Mouse (Mus musculus) embryonic facial prominence, embryonic 13.5 days (tissue): ENCODE results near the gene Slc19a2. TPM values are rescaled to one million over a fixed set of nuclear protein-coding genes. Genes with fewer than 3 reads are reported as not detected.
"Not testable (repeated sequence)": the region's sequence is repeated elsewhere in the genome, so short reads cannot be mapped to it uniquely, and the experiment has no call there.

Experiments used
- ATAC-seq: fragments of 200-750 bp; cut with Nextera tagmentation; 2 replicates; pipeline ENCODE4 v1.8.0; 2017; ENCODE audit warnings: low read depth; ENCODE audit not compliant: insufficient number of reproducible peaks, insufficient read depth, low FRiP score, low TSS enrichment
- H3K27ac ChIP-seq: fragments of 300-500 bp; sonication (generic); 2 replicates; pipeline ENCODE4 v1.5.1; 2015; ENCODE audit warnings: moderate library complexity, mild to moderate bottlenecking, inconsistent platforms
- H3K27me3 ChIP-seq: fragments of 300-500 bp; sonication (generic); 2 replicates; pipeline ENCODE4 v1.6.1; 2015; ENCODE audit warnings: mild to moderate bottlenecking, inconsistent platforms
- H3K36me3 ChIP-seq: fragments of 300-500 bp; sonication (generic); 2 replicates; pipeline ENCODE4 v1.6.1; 2015; ENCODE audit warnings: mild to moderate bottlenecking, inconsistent platforms
- H3K4me1 ChIP-seq: fragments of 300-500 bp; sonication (generic); 2 replicates; pipeline ENCODE4 v1.6.1; 2015; ENCODE audit warnings: inconsistent platforms
- H3K4me2 ChIP-seq: fragments of 300-500 bp; sonication (generic); 2 replicates; pipeline ENCODE4 v1.6.1; 2015; ENCODE audit warnings: moderate library complexity, mild to moderate bottlenecking, inconsistent platforms
- H3K4me3 ChIP-seq: fragments of 300-500 bp; sonication (generic); 2 replicates; pipeline ENCODE4 v1.5.1; 2015; ENCODE audit warnings: mild to moderate bottlenecking, inconsistent platforms
- H3K9ac ChIP-seq: fragments of 300-500 bp; sonication (generic); 2 replicates; pipeline ENCODE4 v1.6.1; 2015; ENCODE audit warnings: mild to moderate bottlenecking, inconsistent platforms
- H3K9me3 ChIP-seq: fragments of 300-500 bp; sonication (generic); 2 replicates; pipeline ENCODE4 v1.6.1; 2016; ENCODE audit warnings: inconsistent platforms
- WGBS: fragments of 180-500 bp; shearing (Covaris S2); methylation state at CpG from one replicate; pipeline ENCODE4 v1.1.7; 2015; ENCODE audit warnings: mixed read lengths; 5-methylcytosine and 5-hydroxymethylcytosine counted together
- polyA plus RNA-seq: library from polyadenylated mRNA; unstranded; fragments of >200 nt; fragmentation: Nextera tagmentation; extraction: Ambion mirVana; gene quantifications from 2 replicates; pipeline ENCODE4 v1.2.1, GENCODE M21; 2015

Gene Slc19a2
- polyA plus RNA-seq, 1 experiment from 2014 or later: 6.7 TPM

DNA sequence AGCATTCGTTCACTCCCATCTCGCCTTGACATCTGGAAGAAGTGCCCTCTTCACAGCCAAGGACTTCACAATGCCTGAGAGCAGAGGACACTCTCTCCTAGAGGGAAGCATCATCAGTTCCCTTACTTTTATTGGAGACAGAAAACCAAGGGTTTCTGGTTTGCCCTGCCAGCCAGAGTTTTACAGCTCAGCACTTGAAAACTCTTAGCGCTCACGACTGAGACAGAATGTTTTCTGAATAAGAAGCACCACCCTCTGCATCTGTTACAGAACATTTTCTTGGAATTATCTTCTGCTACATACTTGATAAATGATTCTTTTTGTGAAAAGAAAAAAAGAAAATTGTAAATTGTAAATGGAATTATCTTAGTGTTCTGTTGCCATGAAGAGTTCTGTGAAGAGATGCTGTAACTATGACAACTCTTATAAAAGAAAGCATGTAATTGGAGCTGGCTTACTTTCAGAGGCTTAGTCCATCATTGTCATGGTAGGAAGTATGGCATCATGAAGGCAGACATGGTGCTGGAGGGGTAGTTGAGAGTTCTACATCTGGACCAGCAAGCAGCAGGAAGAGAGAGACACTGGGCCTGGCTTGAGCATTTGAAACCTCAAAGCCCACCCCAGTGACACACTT, 16.8 kb upstream of the Slc19a2 start:
- H3K4me2 ChIP-seq, H3K27ac ChIP-seq, H3K36me3 ChIP-seq, H3K4me1 ChIP-seq, H3K9me3 ChIP-seq, ATAC-seq, H3K9ac ChIP-seq, H3K4me3 ChIP-seq, H3K27me3 ChIP-seq: not testable (repeated sequence)
- 86% methylated on average over 2 of the region's 4 CpGs for WGBS

DNA sequence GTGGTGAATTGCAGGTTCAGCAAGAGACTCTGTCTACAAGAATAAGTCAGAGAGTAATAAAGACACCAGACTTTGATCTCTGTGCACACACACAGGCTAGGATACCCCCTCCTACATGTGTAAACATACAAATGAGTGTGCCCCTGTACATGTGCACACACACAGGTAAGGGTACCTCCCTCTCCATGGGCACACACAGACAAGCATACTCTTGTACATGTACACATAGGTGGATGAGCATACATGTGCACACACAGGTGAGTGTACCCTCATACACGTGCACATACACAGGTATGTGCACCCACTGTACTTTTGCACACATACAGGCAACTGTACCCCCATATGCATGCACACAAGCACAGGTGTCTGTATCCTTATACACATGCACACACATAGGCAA, 15.4 kb upstream of the Slc19a2 start:
- Histone ChIP-seq H3K27ac (no peak overlapping the region), H3K4me1 (no peaks in the 10 kb centered on the region), H3K9ac (no peak overlapping the region), H3K4me3 (no peak overlapping the region), H3K4me2 (no peak overlapping the region), H3K36me3 (no peaks in the 10 kb centered on the region), H3K9me3 (no peaks in the 10 kb centered on the region), H3K27me3 (no peaks in the 10 kb centered on the region)
- 85% methylated on average over 1 of the region's 1 CpGs for WGBS
- no peak for ATAC-seq

DNA sequence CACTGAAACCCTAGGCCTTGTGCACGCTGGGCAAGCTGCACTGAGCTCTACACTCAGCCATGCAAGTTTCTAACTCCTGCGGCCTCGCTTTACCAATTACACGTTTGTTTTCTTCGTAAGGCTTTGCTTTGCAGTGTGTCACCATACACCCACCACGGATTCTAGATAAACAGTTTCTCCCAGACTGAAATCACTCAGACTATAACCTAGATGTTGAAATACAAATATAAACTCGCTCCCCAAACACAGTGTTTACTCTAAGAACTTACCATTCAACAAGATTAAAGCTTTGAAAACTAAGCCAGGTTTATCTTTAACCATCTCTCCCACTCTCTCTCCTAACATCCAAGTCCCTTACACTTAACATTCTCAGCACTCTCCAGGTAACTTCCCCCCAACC, 13.8 kb upstream of the Slc19a2 start:
- Histone ChIP-seq H3K27ac (no peak overlapping the region), H3K36me3 (no peaks in the 10 kb centered on the region), H3K9me3 (no peaks in the 10 kb centered on the region), H3K9ac (no peak overlapping the region), H3K27me3 (no peaks in the 10 kb centered on the region), H3K4me3 (no peak overlapping the region), H3K4me1 (no peaks in the 10 kb centered on the region), H3K4me2 (no peak overlapping the region)
- 49% methylated on average over 7 of the region's 7 CpGs for WGBS
- ATAC-seq: no peak

DNA sequence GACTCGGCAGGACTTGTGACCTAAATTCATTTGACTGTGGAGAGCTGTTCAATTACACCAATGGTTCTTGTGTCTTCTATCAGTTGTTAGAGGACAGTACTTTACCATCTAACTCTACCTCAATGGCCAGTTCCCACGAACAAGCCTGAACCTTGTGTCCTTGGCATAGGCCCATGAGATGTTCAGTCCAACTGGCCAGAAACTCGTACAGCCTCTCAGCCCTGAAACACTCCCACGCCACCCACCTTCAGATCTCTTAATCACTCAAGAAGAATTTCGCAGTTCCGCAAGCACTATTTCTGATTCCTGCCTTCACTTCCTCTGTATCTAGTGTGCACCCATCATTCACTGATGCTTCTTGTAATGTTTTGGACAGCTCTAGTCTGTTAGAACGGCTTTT, 12.8 kb upstream of the Slc19a2 start:
- Histone ChIP-seq H3K4me3 (no peak overlapping the region), H3K4me1 (no peaks in the 10 kb centered on the region), H3K36me3 (no peaks in the 10 kb centered on the region), H3K9ac (no peak overlapping the region), H3K27ac (no peak overlapping the region), H3K27me3 (no peaks in the 10 kb centered on the region), H3K4me2 (no peak overlapping the region), H3K9me3 (no peaks in the 10 kb centered on the region)
- ATAC-seq: no peak
- 65% methylated on average over 7 of the region's 7 CpGs for WGBS

DNA sequence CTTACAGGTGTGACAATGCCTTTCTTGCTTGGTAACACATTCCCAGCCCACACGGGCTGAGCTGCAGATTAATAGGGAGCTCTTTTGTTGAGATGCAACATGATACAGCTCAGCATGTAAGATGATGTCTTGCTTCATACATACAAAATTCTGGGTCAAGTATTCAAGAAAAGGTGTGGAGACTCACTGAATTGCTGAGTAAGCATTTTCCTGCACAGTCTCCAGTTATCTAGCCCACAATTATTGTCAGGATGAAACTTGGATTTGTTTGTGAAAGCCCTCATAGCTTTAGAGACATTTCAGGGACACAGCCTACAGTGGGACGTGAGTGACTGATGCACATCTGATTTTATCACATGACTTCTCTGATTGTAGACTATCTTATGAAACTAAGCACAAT, 7.4 kb upstream of the Slc19a2 start:
- 78% methylated on average over 2 of the region's 2 CpGs for WGBS
- no peaks in the 10 kb centered on the region for H3K4me1 ChIP-seq

DNA sequence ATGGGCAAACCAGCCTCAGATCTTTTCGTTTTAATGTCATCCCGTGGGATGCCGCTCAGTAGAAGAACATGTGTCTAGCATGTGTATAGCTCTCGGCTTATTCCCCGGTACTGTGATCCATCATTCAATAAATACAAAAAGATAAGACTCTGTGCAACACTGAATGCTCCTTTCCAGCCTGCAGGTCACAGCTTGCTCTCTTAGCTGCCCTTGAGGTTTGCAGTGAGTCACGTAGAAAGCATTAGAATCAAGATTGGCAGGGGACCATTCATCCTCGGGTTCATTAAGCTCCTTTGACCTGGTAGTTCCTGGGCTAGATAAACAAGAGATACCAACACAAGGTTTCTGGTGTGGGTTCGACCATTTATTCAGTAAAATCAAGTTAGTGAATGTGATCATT, 6.0 kb upstream of the Slc19a2 start:
- ATAC-seq: no peak
- Histone ChIP-seq H3K4me3 (no peak overlapping the region), H3K27me3 (no peaks in the 10 kb centered on the region), H3K36me3 (no peaks in the 10 kb centered on the region), H3K9ac (no peak overlapping the region), H3K4me2 (no peak overlapping the region), H3K9me3 (no peaks in the 10 kb centered on the region), H3K4me1 (peaks cover 4% of the 10 kb centered on the region), H3K27ac (no peak overlapping the region)
- 49% methylated on average over 8 of the region's 8 CpGs for WGBS

More for the DNA sequence above, 7.4 kb upstream of the Slc19a2 start:
- Histone ChIP-seq H3K9me3 (no peaks in the 10 kb centered on the region), H3K4me2 (no peak overlapping the region), H3K27ac (no peak overlapping the region), H3K9ac (no peak overlapping the region), H3K4me3 (no peak overlapping the region), H3K27me3 (no peaks in the 10 kb centered on the region), H3K36me3 (no peaks in the 10 kb centered on the region)
- no peak for ATAC-seq

DNA sequence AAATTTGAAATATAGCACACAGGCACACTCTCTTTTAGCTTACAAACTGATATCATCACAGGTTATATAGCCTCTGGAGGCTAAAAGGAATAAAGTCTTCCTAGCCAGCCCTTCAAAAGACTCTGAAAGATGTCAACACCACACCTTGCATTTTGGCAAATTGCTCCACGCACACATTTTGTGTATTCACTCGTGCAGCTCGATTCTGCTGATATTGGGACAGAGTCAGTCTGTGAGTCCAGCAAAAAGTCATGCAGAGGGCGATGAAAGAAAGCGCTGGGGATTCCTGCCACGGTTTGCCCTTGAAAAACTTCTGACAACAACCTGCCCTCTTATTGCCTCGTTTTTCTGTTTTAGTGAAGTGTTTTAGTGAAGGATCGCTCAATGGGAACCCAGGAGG, 1.4 kb upstream of the Slc19a2 start:
- Histone ChIP-seq H3K27me3 (peaks cover 4% of the 10 kb centered on the region; the same call in 1 of the 2 replicates), H3K9me3 (no peaks in the 10 kb centered on the region), H3K4me2 (peak overlapping the region; percentile 78), H3K9ac (peak overlapping the region; percentile 74; the same call in 1 of the 2 replicates), H3K27ac (no peak overlapping the region), H3K4me3 (no peak overlapping the region), H3K4me1 (peaks cover 28% of the 10 kb centered on the region), H3K36me3 (no peaks in the 10 kb centered on the region)
- 44% methylated on average over 8 of the region's 8 CpGs for WGBS
- no peak for ATAC-seq

DNA sequence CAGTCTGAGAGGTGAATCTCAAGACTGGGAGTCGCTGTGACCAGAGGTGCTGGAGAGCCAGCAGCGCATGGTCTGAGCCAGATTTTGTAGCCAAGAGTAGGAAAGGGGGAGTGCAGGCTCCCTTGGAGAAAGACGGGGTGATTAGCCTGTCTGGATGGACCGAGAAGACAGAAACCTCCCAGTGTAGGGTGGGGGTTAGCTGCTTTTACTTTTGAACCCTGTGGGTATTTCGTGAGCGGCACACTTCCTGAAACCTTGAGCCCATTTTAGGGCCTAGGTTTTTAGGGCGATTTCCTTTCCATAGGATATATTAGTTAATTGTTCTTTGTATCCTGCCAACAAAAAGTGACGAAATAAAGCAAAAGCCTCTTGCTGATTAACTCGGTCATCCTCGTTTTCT, 875 bp upstream of the Slc19a2 start:
- peak overlapping the region; percentile 74 for H3K9ac ChIP-seq
- no peaks in the 10 kb centered on the region for H3K36me3 ChIP-seq
- no peak for ATAC-seq
- H3K27me3 ChIP-seq: peaks cover 4% of the 10 kb centered on the region; the same call in 1 of the 2 replicates
- H3K4me1 ChIP-seq: peaks cover 28% of the 10 kb centered on the region
- no peaks in the 10 kb centered on the region for H3K9me3 ChIP-seq
- 10% methylated on average over 10 of the region's 10 CpGs for WGBS
- H3K4me3 ChIP-seq: peak overlapping the region; percentile 81
- peak overlapping the region; percentile 78 for H3K4me2 ChIP-seq
- H3K27ac ChIP-seq: no peak overlapping the region

DNA sequence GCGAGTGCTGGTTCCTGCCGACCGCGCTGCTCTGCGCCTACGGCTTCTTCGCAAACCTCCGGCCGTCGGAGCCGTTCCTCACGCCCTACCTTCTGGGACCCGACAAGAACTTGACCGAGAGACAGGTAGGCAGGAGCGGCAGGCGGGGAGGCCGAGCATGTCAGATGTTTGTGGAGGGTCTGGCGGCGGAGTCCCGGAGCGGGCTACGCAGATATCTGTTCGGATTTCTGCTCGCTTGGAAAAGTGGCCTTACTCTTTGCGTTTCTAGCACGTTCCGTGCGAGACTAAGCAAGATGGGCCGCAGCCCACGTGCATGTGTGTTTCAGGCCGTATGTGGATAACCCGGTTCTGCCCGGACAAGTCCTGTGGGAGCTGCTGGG, 476 bp downstream of the Slc19a2 start:
- Histone ChIP-seq H3K9ac (peak overlapping the region; percentile 78), H3K4me3 (peak overlapping the region; percentile 81), H3K27me3 (peaks cover 4% of the 10 kb centered on the region; the same call in 1 of the 2 replicates), H3K4me1 (peaks cover 28% of the 10 kb centered on the region), H3K27ac (peak overlapping the region; percentile 28; the same call in 1 of the 2 replicates), H3K9me3 (no peaks in the 10 kb centered on the region), H3K36me3 (no peaks in the 10 kb centered on the region), H3K4me2 (peak overlapping the region; percentile 78)
- 0% methylated on average over 33 of the region's 33 CpGs for WGBS
- ATAC-seq: no peak; the same call in 1 of the 2 replicates

DNA sequence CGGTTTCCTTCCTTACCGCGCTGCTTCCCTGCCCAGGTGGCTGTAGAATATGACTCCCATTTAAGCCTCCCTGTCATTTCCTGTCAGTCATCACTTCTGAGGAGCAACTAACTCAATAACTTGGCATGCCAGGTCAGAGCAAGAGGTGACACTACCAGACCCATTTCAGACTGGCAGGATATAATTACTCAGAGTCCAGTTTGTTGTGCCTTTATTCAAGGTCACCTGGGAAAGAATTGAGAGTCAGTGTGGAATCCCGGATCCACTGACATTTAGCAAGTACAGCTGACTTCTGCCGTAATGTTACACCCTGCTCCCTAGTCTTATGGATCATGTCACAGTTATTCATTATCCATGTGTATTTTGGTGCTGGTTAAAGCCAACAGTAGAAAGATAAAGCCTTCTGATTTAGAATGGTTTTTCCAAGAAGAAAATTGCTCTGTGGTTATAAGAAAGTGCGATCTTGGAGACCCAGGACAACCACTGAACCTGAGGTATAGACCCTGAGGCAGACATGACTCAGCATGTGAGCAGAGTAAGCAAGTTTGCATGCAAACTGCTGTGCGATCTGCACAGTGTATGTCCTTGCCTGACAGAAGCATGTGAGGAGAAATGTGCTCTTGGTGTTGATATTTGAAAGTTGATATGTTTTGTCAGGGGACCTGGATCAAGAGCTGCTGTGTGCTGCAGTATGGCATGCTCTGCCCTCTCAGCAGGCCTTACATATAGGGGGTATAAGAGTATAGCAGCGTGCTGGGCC, 1.7 kb downstream of the Slc19a2 start:
- H3K4me1 ChIP-seq: peaks cover 28% of the 10 kb centered on the region
- no peak overlapping the region for H3K27ac ChIP-seq
- H3K36me3 ChIP-seq: no peaks in the 10 kb centered on the region
- H3K9ac ChIP-seq: 0 out of 2 replicates have a peak overlapping the region, but pooled peaks have one; percentile 78
- H3K4me2 ChIP-seq: peak overlapping the region; percentile 78
- ATAC-seq: no peak
- H3K27me3 ChIP-seq: peaks cover 4% of the 10 kb centered on the region; the same call in 1 of the 2 replicates
- whole genome bisulfite sequencing: 45% methylated on average over 8 of the region's 8 CpGs
- no peaks in the 10 kb centered on the region for H3K9me3 ChIP-seq
- H3K4me3 ChIP-seq: peak overlapping the region; percentile 81

DNA sequence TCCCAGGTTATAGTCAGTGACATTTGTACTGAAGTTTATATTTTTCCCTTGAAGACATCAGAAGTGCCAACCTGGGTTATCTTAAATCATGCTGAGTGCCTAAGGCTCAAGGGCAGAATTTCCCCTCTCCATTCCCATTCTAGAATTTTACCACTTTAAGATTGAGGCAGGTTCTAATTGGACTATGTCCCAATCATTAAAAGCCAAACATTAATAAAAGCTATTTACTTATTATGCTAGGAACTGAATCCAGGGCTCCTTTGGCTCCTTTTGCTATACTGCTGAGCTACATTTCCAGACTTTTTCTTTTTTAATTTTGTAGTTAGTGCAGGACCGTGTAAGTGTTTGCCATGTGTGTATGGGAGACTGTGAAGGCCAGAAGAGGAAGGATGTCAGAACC, 2.6 kb downstream of the Slc19a2 start:
- H3K36me3 ChIP-seq: no peaks in the 10 kb centered on the region
- H3K27me3 ChIP-seq: peaks cover 4% of the 10 kb centered on the region; the same call in 1 of the 2 replicates
- H3K9ac ChIP-seq: no peak overlapping the region
- H3K4me2 ChIP-seq: no peak overlapping the region
- 94% methylated on average over 1 of the region's 1 CpGs for WGBS
- no peaks in the 10 kb centered on the region for H3K9me3 ChIP-seq
- H3K27ac ChIP-seq: no peak overlapping the region
- no peak overlapping the region for H3K4me3 ChIP-seq
- ATAC-seq: no peak
- H3K4me1 ChIP-seq: peaks cover 28% of the 10 kb centered on the region

DNA sequence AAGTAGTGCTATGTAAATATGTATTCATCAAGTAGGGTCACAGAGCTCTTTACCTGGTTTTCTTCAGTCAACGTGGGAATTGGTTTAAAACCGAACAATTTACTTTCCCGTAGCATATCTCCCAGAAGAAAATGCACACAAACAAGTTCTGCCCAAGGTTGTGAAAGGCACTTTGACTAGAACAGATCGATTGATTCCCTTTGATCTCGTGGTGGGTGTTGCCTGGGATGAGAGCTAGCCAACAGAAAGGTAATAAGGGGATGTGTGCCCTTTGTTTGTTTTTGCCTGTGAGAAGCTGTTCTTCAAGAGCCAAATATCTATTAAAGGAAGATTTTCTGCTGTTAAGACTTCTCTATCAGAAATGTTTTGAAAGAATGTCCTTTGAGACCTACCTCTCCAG, 3.7 kb downstream of the Slc19a2 start:
- Histone ChIP-seq H3K27me3 (peaks cover 4% of the 10 kb centered on the region; the same call in 1 of the 2 replicates), H3K4me1 (peaks cover 27% of the 10 kb centered on the region), H3K27ac (no peak overlapping the region), H3K36me3 (peaks cover 9% of the 10 kb centered on the region), H3K9me3 (no peaks in the 10 kb centered on the region), H3K4me3 (no peak overlapping the region), H3K4me2 (no peak overlapping the region), H3K9ac (no peak overlapping the region)
- WGBS: 71% methylated on average over 5 of the region's 5 CpGs
- no peak for ATAC-seq
